Mouse (Mus musculus) forebrain, embryonic 11.5 days (tissue): ENCODE data around the gene Hrh3. TPM values are rescaled to one million over a fixed set of nuclear protein-coding genes. Genes with fewer than 3 reads are reported as not detected.

Experiments
- ATAC-seq: fragments of 200-750 bp; cut with Nextera tagmentation; replicated peaks from 2 replicates; pipeline ENCODE4 v1.8.0; 2017; ENCODE audit warnings: moderate TSS enrichment; ENCODE audit not compliant: low FRiP score
- DNase-seq: peaks from one replicate; pipeline ENCODE4 v3.0.0-alpha.2; 2017; ENCODE audit warnings: low spot score
- H3K27ac ChIP-seq: fragments of 300-500 bp; sonication (generic); 2 replicates; pipeline ENCODE4 v1.5.1; 2014; ENCODE audit warnings: low read depth, low read length
- H3K27me3 ChIP-seq: fragments of 300-500 bp; sonication (generic); 2 replicates; pipeline ENCODE4 v1.6.1; 2014; ENCODE audit warnings: mild to moderate bottlenecking, low read length, mixed read lengths; ENCODE audit not compliant: control insufficient read depth, insufficient read depth
- H3K36me3 ChIP-seq: fragments of 300-500 bp; sonication (generic); 2 replicates; pipeline ENCODE4 v1.6.1; 2014; ENCODE audit warnings: mild to moderate bottlenecking, low read length, moderate library complexity, mixed read lengths; ENCODE audit not compliant: control insufficient read depth, insufficient read depth
- H3K4me1 ChIP-seq: fragments of 300-500 bp; sonication (generic); replicated peaks from 2 replicates; pipeline ENCODE4 v1.6.1; 2014; ENCODE audit warnings: low read length, mixed read lengths; ENCODE audit not compliant: control insufficient read depth, insufficient read depth
- H3K4me2 ChIP-seq: fragments of 300-500 bp; sonication (generic); 2 replicates; pipeline ENCODE4 v1.6.1; 2014; ENCODE audit warnings: low read depth, mild to moderate bottlenecking, low read length, moderate library complexity, mixed read lengths; ENCODE audit not compliant: severe bottlenecking
- H3K4me3 ChIP-seq: fragments of 300-500 bp; sonication (generic); 2 replicates; pipeline ENCODE4 v1.5.1; 2014; ENCODE audit warnings: low read depth, low read length
- H3K9ac ChIP-seq: fragments of 300-500 bp; sonication (generic); 2 replicates; pipeline ENCODE4 v1.6.1; 2014; ENCODE audit warnings: low read length
- H3K9me3 ChIP-seq: fragments of 300-500 bp; sonication (generic); 2 replicates; pipeline ENCODE4 v1.6.1; 2016; ENCODE audit warnings: low read length, mixed read lengths; ENCODE audit not compliant: control insufficient read depth
- whole genome bisulfite sequencing: fragments of 180-500 bp; shearing (Covaris S2); extraction: QIAGEN DNeasy Blood & Tissue Kit; methylation state at CpG from one replicate; pipeline ENCODE4 v1.1.7; 2014; 5-methylcytosine and 5-hydroxymethylcytosine counted together
- polyA plus RNA-seq: library from polyadenylated mRNA; unstranded; fragments of >200 nt; fragmentation: Nextera tagmentation; extraction: Ambion mirVana; gene quantifications from 2 replicates; pipeline ENCODE4 v1.2.1, GENCODE M21; 2014

Hrh3 gene
- polyA plus RNA-seq, 1 experiment from 2014 or later = 0.95 TPM

DNA sequence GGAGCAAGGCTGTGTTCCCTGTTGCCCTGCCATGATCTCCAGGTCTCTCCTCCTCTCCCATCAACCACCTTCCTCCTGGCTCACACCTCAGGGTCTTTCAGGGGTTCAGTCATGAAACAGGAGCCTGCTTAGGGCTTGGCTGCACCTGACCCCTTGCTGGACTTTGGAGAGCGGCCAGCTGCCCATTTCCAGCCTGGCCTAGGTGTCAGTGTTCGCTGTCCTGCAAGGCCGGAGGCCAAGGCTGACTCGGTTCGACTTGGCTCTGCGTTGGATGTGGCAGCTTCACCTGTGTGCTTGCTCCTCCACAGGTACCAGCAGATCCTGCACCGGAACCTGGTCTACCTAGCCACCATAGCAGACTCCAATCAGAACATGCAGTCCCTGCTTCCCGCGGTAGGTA lies 51.3 kb downstream of the Hrh3 start:
- no peak overlapping the region for H3K4me2 ChIP-seq
- H3K4me1 ChIP-seq = no peaks in the 10 kb centered on the region
- H3K4me3 ChIP-seq = no peak overlapping the region
- H3K36me3 ChIP-seq = peaks cover 7% of the 10 kb centered on the region
- no peak for ATAC-seq
- no peaks in the 10 kb centered on the region for H3K9me3 ChIP-seq
- H3K27ac ChIP-seq = no peak overlapping the region
- 97% methylated on average over 9 of the region's 9 CpGs for WGBS
- H3K9ac ChIP-seq = no peak overlapping the region
- no peaks in the 10 kb centered on the region for H3K27me3 ChIP-seq
- DNase-seq = no peak

DNA sequence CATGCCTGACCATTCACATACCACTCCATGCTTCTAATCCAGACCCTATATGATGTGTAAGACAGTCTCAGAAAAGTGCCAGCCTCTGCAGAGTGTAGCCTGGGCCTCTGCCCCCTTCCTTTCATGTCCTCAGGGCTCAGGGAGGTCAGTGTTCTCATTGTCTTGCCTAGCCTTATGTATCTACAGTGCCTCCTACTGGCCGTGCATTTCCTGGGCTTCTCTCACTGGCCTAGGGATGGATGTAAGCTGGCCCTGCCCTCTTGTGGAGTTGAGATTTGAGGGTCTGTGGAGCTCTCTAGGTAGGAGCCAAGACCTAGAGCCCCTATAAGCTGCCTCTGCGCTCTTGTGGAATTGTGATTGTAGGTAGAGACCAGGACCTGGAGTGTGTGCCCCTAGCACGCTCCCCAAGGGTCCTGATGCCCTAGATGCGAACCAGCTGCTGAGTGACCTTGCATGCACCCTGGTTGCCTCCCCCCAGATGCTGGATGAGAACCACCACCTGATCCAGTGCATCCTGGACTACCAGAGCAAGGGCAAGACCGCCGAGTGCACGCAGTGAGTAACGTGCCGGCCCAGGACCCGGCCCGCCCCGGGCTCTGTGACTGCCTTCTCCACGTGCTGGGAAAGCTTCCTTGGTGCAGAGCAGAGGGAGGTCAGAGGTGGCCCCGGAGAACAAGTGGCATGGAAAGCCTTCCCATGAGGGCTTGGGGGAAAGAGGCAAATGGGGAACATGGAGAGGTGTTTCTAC lies 52.1 kb downstream of the Hrh3 start:
- WGBS = 93% methylated on average over 14 of the region's 14 CpGs
- no peak overlapping the region for H3K4me3 ChIP-seq
- no peaks in the 10 kb centered on the region for H3K9me3 ChIP-seq
- H3K27me3 ChIP-seq = no peaks in the 10 kb centered on the region
- H3K36me3 ChIP-seq = peaks cover 7% of the 10 kb centered on the region
- no peaks in the 10 kb centered on the region for H3K4me1 ChIP-seq
- 0 out of 2 replicates have a peak, but pooled peaks have one; percentile 42 for ATAC-seq
- H3K27ac ChIP-seq = no peak overlapping the region
- DNase-seq = no peak
- no peak overlapping the region for H3K9ac ChIP-seq
- H3K4me2 ChIP-seq = no peak overlapping the region

DNA sequence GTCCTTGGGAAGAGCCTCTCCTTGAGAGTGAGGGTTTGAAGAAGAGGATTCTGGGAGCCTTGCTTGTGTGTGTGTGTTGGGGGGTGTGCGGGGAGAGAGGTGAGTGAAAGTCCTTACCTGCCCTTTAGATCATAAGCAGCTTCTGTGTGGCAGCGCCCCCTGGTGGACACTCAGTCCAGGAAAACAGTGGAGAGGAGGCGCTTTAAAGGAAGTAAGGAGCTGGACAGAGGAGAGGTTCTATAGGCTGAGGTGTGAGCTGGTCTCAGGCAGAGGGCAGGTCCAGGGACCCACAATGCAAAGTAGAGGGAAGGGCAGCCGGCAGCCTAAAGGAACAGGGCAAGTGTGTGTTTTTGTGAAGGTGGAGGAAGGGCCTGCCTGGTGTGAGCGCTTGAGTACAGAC lies 53.3 kb downstream of the Hrh3 start:
- Histone ChIP-seq H3K27me3 (no peaks in the 10 kb centered on the region), H3K36me3 (peaks cover 7% of the 10 kb centered on the region), H3K27ac (no peak overlapping the region), H3K9ac (no peak overlapping the region), H3K4me1 (no peaks in the 10 kb centered on the region), H3K9me3 (no peaks in the 10 kb centered on the region), H3K4me2 (no peak overlapping the region), H3K4me3 (no peak overlapping the region)
- DNase-seq (peak; percentile 88), ATAC-seq (peak; percentile 55; the same call in 1 of the 2 replicates)
- 27% methylated on average over 5 of the region's 5 CpGs for WGBS

Other genes with a start within 250 kb of the Hrh3 start
- gene Taf4, start 127.8 kb downstream of the Hrh3 start, polyA plus RNA-seq = 7.4 and 8.2 TPM in 2 replicates
- 7.5 and 8.9 TPM in 2 replicates for gene Lsm14b, start 79.5 kb downstream of the Hrh3 start, polyA plus RNA-seq
- gene Psma7, start 62.1 kb downstream of the Hrh3 start, polyA plus RNA-seq = 681 and 714 TPM in 2 replicates
- gene Ss18l1, start 62.0 kb downstream of the Hrh3 start, polyA plus RNA-seq = 16.8 and 17.8 TPM in 2 replicates
- gene Mtg2, start 33.9 kb downstream of the Hrh3 start, polyA plus RNA-seq = 32.3 and 34.8 TPM in 2 replicates
- 40.9 and 43.8 TPM in 2 replicates for gene Osbpl2, start 14.8 kb upstream of the Hrh3 start, polyA plus RNA-seq
- 200 and 207 TPM in 2 replicates for gene Adrm1, start 67.0 kb upstream of the Hrh3 start, polyA plus RNA-seq
- gene Lama5, start 121.4 kb upstream of the Hrh3 start, polyA plus RNA-seq = 5.9 and 7.8 TPM in 2 replicates
- gene Rps21, start 152.9 kb upstream of the Hrh3 start, polyA plus RNA-seq = 423 and 468 TPM in 2 replicates
- 16.8 and 18.7 TPM in 2 replicates for gene Cables2, start 169.0 kb upstream of the Hrh3 start, polyA plus RNA-seq
- 0.08 TPM in 1 of 2 replicates, not detected in the other for gene Rbbp8nl, start 185.4 kb upstream of the Hrh3 start, polyA plus RNA-seq
- gene Gata5, start 230.2 kb upstream of the Hrh3 start, polyA plus RNA-seq = 0.05 TPM in 1 of 2 replicates, not detected in the other